Mouse (Mus musculus): ENCODE results near the gene Ankrd6. TPM values are rescaled to one million over a fixed set of nuclear protein-coding genes. Genes with fewer than 3 reads are reported as not detected.

Gene Ankrd6
- total RNA-seq, 1 experiment from 2014 or later: 2.8 TPM

DNA sequence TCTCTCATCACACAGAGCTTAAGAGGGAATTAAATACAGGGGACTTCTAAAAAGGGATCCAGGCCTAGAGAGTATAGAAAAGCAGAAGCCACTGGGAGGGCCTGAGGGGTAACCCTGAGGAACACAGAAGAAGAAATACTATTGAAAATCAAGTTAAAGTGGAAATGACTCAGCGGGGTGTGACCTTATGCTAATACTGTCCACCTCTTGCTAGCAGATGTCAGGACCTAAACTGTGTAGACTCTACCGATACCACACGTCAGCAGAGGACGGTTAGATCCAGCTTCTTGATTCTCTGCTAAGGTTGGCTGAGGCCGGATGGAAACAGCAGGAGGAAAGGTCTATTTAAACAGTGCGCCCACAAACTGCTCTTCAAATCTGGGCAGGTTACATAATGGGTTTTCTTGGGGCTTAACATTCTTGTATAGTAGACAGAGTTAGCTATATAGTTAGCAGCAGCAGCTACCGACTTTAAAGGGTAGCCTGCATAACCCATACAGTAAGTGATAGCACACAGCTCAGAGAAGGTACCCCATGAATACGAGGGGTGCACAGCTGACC is 78.4 kb downstream of the Ankrd6 start:
- peak; percentile 68 to 81 for ATAC-seq (replicated peaks in 1 of 2; ENCODE audit: insufficient read depth in 1 of 2, low FRiP score in 2 of 2, low TSS enrichment in 1 of 2, low read depth in 1 of 2, poor library complexity in 2 of 2, severe bottlenecking in 2 of 2)

DNA sequence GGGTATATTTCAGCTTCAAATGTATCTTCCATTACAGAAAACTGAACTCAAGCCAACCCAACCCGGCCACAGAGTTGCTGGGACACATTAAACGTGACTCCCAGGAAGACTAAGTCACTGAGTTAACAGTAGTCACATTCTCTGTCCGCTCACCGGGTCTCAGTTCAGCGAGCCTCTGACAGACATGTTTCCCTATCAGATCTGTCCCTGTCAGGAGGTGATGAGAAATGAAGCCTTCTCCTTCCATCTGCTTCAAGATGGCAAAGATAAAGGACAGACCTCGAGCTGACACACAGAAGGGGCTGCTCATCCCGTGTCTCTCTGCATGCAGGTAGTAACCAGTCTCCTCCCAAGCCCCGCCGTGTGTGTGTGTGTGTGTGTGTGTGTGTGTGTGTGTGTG is 81.3 kb downstream of the Ankrd6 start:
- ATAC-seq (replicated peaks in 1 of 2; ENCODE audit: insufficient read depth in 1 of 2, low FRiP score in 2 of 2, low TSS enrichment in 1 of 2, low read depth in 1 of 2, poor library complexity in 2 of 2, severe bottlenecking in 2 of 2): no peak

DNA sequence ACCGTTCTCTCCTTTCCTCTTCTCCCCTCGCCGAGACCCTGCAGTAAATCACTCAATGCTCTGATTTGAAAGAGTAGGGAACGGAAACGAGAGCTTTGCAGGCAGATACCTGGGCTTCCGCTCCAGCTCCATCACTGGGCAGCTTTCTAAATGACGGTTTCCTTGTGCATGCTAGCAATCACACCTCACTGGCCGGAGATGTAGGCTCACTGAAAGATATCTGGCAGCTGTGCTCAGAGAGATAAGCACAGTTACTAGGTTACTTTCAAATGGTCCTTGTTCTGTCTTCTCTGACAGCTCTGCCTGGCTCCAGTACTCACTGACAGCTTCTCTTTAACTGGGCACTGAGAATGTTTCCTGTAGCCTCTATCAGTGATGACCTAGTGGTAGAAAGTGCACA is 81.8 kb downstream of the Ankrd6 start:
- ATAC-seq (replicated peaks in 1 of 2; ENCODE audit: insufficient read depth in 1 of 2, low FRiP score in 2 of 2, low TSS enrichment in 1 of 2, low read depth in 1 of 2, poor library complexity in 2 of 2, severe bottlenecking in 2 of 2): peak in 1 of 2 experiments; percentile 31; a peak in 1 of 4 replicates

DNA sequence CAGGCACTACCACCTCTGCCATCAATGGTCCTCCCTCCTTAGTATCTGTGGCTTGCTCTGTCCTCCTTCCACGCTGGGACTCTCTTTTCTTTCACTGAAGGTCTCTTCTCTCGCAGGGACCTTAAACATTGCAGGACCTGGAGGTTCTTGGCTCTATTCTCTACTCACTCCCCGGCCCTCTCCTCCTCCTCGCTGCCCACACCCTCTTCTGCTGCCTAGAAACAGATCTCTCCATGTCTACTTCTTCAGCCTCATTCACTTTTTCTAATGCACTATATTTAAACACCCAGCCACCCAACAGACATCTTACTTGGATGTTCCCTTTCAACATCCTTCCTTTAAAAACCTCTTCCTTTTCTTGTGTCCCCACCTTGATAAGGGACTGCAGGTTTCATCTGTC is 82.2 kb downstream of the Ankrd6 start:
- peak in 1 of 2 experiments; percentile 14; a peak in 1 of 4 replicates for ATAC-seq (replicated peaks in 1 of 2; ENCODE audit: insufficient read depth in 1 of 2, low FRiP score in 2 of 2, low TSS enrichment in 1 of 2, low read depth in 1 of 2, poor library complexity in 2 of 2, severe bottlenecking in 2 of 2)

DNA sequence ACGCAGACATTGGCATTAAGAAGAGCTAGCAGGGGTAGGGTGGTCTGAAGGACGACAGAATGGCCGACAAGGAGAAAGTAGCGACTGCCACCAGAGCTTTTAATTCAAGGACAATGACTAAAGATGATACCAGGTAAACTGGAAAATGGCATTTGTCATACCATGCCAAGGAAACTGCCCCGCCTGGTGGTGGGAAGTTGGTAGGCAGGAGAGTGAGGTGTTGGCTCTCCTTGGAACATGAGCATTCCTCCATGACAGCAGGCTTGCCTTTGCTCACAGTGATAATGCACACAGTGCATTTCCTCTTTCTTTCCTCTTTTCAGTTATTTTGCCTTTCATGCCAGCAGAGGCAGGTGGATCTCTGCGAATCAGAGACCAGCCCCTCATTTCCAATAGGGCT is 83.2 kb downstream of the Ankrd6 start:
- no peak for ATAC-seq (replicated peaks in 1 of 2; ENCODE audit: insufficient read depth in 1 of 2, low FRiP score in 2 of 2, low TSS enrichment in 1 of 2, low read depth in 1 of 2, poor library complexity in 2 of 2, severe bottlenecking in 2 of 2)

DNA sequence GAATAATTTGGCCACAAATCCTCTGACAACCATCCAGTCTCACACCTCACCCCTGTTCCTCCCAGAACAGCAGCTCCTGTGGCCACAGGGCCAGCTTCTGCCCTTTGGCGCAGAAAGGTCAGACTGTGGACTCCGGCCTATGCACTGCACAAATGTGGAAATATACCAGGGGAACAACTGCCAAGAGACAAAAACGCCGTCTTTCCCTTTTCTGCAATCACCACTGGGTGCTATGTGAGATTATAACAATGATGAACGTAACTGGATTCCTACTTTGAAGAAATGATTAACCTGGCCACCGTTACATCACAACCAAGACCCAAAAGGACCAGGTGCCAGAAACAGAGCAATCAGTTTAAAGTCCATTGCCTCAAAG is 85.8 kb downstream of the Ankrd6 start:
- no peak for ATAC-seq (replicated peaks in 1 of 2; ENCODE audit: insufficient read depth in 1 of 2, low FRiP score in 2 of 2, low TSS enrichment in 1 of 2, low read depth in 1 of 2, poor library complexity in 2 of 2, severe bottlenecking in 2 of 2)

DNA sequence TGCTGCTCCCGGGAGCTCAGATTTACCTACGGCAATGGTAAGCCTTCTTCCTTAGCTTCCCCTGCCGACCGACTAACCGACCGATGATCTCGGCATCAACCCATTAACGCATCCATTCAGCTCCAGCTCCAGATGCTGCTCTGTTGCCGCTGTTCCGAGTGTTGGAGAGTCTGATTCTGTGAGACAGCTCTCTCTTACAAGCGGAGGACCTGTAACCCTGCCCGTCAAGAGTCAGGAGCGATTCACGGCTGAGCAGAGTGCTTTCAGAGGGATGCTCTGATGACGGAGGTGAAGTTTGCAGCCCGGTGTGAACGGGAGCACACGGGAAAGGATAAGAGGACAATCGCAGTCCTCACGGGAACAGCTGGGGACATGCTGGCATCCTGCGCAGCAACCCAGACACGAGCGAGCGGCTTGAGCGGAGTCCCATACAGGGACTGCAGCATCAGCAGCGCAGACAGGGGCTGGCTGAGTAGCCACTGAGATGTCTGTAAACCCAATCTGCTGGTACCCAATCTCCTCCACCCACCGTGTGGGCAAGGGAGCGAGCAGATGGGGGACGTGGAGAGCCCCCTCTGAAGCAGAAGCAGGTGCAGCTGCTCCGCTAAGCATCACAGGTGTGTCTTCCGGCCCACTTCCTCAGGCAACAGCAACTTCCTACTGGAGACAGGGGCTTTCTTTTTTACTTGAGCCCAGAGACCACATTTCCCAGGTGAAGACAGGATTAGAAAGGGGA is 86.3 kb downstream of the Ankrd6 start:
- no peak for ATAC-seq (replicated peaks in 1 of 2; ENCODE audit: insufficient read depth in 1 of 2, low FRiP score in 2 of 2, low TSS enrichment in 1 of 2, low read depth in 1 of 2, poor library complexity in 2 of 2, severe bottlenecking in 2 of 2)

DNA sequence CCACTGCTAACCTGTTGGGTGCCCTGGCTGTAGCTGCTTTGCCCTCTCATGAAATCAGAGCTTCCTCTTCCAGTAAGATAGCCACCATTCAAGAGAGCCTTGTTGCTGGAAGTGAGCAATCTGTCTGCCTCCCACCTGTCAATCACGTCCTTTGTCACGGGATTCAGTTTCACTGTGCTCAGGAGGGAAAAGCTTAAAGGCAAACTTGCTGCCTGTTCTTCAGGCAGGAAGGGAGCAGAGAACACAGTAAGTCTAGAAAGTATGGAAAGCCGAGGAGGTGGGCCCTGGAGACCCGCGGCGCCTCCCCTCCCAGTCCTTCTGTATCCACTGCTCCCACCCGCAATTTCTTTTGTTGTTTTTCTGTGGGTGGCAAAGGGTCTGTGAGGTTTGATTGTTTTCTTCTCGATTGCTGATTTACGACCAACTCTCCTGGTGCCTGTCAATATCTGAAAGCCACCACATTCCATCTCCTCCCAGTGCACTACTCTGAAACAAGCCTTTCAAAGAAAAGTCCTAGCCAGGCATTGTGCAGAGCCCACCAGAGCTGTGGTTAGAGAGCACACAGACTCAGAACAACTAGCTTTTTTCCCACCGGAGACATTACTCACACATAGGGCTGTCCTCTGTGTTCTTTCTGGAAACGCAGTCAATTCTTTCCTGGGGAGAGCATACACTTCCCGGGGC is 87.1 kb downstream of the Ankrd6 start:
- no peak for ATAC-seq (replicated peaks in 1 of 2; ENCODE audit: insufficient read depth in 1 of 2, low FRiP score in 2 of 2, low TSS enrichment in 1 of 2, low read depth in 1 of 2, poor library complexity in 2 of 2, severe bottlenecking in 2 of 2)

DNA sequence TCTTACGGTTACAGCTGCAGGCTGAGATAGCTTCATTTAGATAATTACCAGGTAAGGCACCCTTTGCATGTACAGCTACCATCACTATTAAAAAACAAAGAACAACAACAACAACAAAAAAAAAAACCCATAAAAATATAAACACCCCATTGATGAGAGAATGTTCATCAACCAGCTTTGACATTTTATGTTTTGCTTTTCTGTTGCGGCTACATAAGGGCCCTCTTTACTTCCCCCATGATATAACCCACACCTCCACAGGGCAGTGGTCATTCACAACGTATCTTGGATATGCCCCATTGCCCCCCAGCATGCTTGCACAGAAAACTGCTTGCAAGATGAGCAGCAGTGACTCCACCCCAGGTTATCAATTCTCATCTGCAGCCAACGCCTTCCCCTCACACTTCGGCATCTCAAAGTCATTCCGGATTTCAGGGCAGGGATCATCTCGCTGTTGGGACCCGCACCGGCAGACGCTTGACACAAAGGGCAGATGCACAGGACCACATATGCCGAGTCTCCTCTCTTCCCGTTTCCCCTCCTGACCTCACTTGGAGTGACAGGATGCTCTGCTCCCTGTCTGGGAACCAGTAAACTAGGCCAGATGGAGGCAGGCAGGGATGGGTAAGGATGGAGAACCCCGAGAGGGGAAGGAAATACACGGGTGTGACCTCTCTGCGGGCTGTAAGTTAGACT is 87.7 kb downstream of the Ankrd6 start:
- no peak for ATAC-seq (replicated peaks in 1 of 2; ENCODE audit: insufficient read depth in 1 of 2, low FRiP score in 2 of 2, low TSS enrichment in 1 of 2, low read depth in 1 of 2, poor library complexity in 2 of 2, severe bottlenecking in 2 of 2)

DNA sequence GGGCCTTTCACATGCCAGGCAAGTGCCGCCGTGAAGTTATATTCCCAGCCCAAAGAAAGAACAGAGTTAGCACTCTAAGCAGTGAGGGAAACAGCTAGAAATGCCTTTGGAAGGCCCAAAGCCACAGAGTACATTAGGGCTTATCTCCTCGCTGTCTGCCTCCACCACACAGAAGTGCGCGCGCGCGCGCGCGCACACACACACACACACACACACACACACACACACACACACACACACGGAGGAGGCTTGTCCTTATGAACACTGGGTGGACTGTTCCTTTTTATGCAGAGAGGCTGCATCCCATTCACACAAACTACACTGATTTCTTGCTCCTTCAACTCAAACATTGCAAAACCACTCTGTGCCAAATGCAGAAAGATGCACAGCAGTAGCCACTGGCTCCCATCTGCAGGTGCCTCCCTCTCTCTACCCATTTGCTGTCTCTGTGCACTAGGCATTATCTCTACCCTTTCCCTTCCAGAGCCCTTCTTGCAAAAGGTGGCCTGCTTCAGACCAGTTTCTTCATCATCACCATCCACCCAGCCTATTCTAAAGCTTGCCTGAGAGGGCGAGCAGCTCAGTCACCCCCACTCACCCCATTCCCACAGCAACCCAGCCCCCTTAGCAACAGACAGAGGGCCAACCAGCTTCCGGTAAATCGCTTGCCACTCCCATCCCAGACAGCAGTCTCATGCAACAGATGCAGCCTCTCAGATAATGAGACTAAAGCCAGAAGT is 88.5 kb downstream of the Ankrd6 start:
- peak; percentile 72 to 73 for ATAC-seq (replicated peaks in 1 of 2; ENCODE audit: insufficient read depth in 1 of 2, low FRiP score in 2 of 2, low TSS enrichment in 1 of 2, low read depth in 1 of 2, poor library complexity in 2 of 2, severe bottlenecking in 2 of 2)

DNA sequence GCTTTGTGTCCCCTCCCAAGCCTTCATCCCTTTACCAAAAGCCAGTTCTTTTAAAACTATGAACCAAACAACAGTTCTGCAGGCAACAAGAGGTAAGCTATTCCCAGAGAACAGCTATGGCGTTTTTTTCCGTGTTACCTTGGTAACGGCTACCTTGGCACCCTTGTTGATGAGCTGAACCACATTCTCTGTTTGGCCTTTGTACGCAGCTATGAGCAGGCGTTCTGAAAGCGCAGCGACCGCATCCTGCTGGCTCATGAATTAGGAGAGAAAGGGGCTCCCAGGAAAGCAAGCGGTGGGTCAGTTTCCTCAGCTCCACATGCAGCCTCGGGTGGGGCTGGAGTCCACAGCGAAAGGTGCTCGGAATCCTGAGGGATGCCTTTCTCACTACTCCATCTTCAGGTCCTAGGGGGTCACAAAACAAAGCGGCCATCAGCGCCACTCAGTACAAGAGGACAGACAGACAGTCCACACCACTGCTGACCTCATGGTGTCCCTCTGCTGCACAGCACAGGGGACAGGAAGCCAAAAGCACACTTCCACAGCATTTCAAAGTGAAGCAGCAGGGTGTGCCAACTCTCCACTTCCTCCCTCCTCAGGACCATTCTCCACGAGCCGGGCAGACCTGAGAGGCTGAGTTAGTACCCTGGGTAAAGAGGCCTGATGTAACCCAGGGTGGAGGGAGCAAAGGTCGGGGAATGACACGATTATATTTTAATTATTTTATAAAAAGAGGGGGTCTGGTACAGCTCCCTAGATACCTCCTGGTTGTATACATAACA is 90.3 kb downstream of the Ankrd6 start:
- ATAC-seq (replicated peaks in 1 of 2; ENCODE audit: insufficient read depth in 1 of 2, low FRiP score in 2 of 2, low TSS enrichment in 1 of 2, low read depth in 1 of 2, poor library complexity in 2 of 2, severe bottlenecking in 2 of 2): no peak

DNA sequence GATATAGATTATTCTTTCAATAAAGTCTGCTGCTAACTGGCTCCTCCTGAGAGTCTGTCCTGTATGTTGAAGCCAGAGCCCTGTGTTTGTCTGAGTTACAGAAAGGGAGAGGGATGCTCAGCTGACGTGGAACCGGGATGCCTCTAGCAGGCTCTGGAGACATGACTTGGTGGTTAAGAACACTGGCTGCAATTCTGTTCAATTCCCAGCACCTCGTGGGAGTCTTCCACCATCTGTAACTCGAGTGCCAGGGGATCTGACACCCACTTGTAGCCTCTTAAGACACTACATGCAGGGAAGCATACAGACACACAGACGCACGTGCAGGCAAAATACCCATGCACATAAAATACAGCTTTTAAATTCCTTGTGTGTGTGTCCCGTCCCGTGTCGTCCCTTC is 95.1 kb downstream of the Ankrd6 start:
- no peak for ATAC-seq (replicated peaks in 1 of 2; ENCODE audit: insufficient read depth in 1 of 2, low FRiP score in 2 of 2, low TSS enrichment in 1 of 2, low read depth in 1 of 2, poor library complexity in 2 of 2, severe bottlenecking in 2 of 2)

DNA sequence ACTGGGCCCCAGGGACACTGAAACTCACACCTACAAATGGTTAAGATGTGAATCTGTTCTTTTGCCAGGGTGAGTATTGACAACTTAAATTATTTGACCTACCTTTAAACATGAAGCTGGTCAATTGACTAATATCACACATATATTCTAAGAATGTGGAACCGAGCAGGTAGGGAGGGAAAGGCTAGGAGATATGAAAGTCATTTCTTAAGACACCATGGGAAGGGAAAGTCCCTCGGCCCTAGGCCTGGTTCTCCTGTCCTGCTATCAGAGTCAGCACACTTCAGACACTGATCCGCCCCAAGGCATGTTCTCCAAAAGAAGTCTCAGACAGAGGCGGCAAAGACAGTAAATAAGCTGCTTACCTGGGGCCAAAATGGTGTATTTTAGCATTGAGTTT is 95.7 kb downstream of the Ankrd6 start:
- ATAC-seq (replicated peaks in 1 of 2; ENCODE audit: insufficient read depth in 1 of 2, low FRiP score in 2 of 2, low TSS enrichment in 1 of 2, low read depth in 1 of 2, poor library complexity in 2 of 2, severe bottlenecking in 2 of 2): no peak

DNA sequence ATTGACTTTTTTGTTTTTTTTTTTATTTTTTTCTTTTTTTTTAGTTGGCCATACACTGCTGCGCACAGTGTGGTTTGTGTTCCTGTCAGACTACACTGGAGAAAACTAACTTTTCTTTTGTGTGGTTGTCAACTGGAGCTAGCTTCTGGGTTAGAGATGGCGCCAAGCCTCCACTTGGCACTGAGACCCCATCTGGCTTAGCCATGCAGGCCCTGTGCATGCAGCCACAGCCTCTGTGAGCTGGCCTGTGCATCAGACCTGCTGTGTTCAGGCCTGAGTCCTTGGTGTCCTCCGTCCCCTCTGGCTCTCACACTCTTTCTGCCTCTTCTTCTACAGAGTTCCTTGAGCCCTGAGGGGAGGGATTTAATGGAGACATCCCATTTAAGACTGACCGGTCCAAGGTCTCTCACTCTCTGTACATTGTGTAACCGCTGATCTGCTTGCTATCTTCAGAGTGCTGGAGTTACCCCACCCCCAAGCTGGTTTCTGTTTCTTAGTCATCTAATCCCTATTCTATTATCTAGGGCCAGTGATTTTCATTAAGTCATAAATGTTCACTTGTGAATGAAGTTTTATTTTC is 96.9 kb downstream of the Ankrd6 start:
- no peak for ATAC-seq (replicated peaks in 1 of 2; ENCODE audit: insufficient read depth in 1 of 2, low FRiP score in 2 of 2, low TSS enrichment in 1 of 2, low read depth in 1 of 2, poor library complexity in 2 of 2, severe bottlenecking in 2 of 2)

DNA sequence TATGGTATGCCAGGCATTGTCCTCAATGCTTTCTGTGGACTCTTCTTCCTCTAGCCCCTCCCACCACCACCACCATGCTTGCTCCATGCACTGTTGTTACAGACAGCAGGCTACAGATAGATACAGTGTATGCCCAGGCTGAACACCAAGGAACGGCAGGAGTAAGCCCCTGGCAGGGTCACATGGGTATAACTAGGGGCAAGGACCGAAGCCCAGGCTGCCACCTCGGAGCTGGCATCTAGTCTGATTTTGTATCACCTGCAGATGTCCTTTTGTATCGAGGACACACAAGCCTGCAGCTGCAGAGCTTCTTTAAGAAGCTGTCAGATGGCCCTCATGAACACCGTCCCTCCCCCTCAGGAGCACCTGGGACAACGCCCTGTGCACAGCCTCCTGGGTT is 97.8 kb downstream of the Ankrd6 start:
- no peak for ATAC-seq (replicated peaks in 1 of 2; ENCODE audit: insufficient read depth in 1 of 2, low FRiP score in 2 of 2, low TSS enrichment in 1 of 2, low read depth in 1 of 2, poor library complexity in 2 of 2, severe bottlenecking in 2 of 2)

DNA sequence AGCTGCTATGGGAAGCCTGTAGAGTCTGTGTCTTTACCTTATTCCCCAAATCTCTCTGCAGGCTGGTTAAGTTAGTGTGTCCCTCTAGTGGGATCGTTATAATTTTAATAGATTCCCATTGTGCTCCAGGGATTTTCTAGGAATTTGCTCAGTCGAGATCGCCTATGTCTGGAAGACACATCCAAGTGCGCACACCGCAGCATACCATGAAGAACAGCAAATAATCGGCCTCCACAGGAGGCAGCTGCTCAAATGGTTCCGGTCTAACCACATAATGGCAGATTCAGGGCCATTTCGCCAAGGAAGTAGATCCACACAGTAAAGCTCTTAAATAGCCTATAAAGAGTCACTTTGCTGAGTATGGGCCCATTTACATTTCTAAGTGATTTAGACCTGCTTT is 98.3 kb downstream of the Ankrd6 start:
- ATAC-seq (replicated peaks in 1 of 2; ENCODE audit: insufficient read depth in 1 of 2, low FRiP score in 2 of 2, low TSS enrichment in 1 of 2, low read depth in 1 of 2, poor library complexity in 2 of 2, severe bottlenecking in 2 of 2): no peak

DNA sequence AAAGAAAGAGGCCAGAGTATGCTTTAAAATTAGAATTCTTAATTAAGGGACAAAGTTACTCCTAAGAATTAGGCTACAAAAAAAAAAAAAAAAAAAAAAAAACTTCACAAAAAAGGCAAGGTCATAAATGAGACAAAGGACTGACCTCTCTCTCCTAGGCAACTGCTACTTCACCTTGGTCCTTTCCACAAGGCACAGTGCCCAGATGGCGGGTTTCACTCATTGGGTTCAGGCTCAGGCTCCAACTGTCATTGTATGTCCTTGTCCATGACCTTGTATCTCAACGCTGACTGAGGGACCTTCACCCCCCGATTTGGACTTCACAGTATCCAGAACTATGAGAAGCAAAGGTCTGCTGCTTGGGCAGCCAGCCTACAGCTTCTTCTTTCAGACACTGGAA is 112.2 kb downstream of the Ankrd6 start:
- ATAC-seq (replicated peaks in 1 of 2; ENCODE audit: insufficient read depth in 1 of 2, low FRiP score in 2 of 2, low TSS enrichment in 1 of 2, low read depth in 1 of 2, poor library complexity in 2 of 2, severe bottlenecking in 2 of 2): no peak

All from hematopoietic stem cell, adult 5-6 weeks (primary cell).